Mouse (Mus musculus) embryonic facial prominence, embryonic 13.5 days (tissue): ENCODE data around the gene Mgat4c. TPM values are rescaled to one million over a fixed set of nuclear protein-coding genes. Genes with fewer than 3 reads are reported as not detected.

Source experiments
- ATAC-seq: fragments of 200-750 bp; cut with Nextera tagmentation; 2 replicates; pipeline ENCODE4 v1.8.0; 2017; ENCODE audit warnings: low read depth; ENCODE audit not compliant: insufficient number of reproducible peaks, insufficient read depth, low FRiP score, low TSS enrichment
- H3K27ac ChIP-seq: fragments of 300-500 bp; sonication (generic); 2 replicates; pipeline ENCODE4 v1.5.1; 2015; ENCODE audit warnings: moderate library complexity, mild to moderate bottlenecking, inconsistent platforms
- H3K27me3 ChIP-seq: fragments of 300-500 bp; sonication (generic); 2 replicates; pipeline ENCODE4 v1.6.1; 2015; ENCODE audit warnings: mild to moderate bottlenecking, inconsistent platforms
- H3K36me3 ChIP-seq: fragments of 300-500 bp; sonication (generic); 2 replicates; pipeline ENCODE4 v1.6.1; 2015; ENCODE audit warnings: mild to moderate bottlenecking, inconsistent platforms
- H3K4me1 ChIP-seq: fragments of 300-500 bp; sonication (generic); 2 replicates; pipeline ENCODE4 v1.6.1; 2015; ENCODE audit warnings: inconsistent platforms
- H3K4me2 ChIP-seq: fragments of 300-500 bp; sonication (generic); 2 replicates; pipeline ENCODE4 v1.6.1; 2015; ENCODE audit warnings: moderate library complexity, mild to moderate bottlenecking, inconsistent platforms
- H3K4me3 ChIP-seq: fragments of 300-500 bp; sonication (generic); 2 replicates; pipeline ENCODE4 v1.5.1; 2015; ENCODE audit warnings: mild to moderate bottlenecking, inconsistent platforms
- H3K9ac ChIP-seq: fragments of 300-500 bp; sonication (generic); 2 replicates; pipeline ENCODE4 v1.6.1; 2015; ENCODE audit warnings: mild to moderate bottlenecking, inconsistent platforms
- H3K9me3 ChIP-seq: fragments of 300-500 bp; sonication (generic); 2 replicates; pipeline ENCODE4 v1.6.1; 2016; ENCODE audit warnings: inconsistent platforms
- WGBS: fragments of 180-500 bp; shearing (Covaris S2); methylation state at CpG from one replicate; pipeline ENCODE4 v1.1.7; 2015; ENCODE audit warnings: mixed read lengths; 5-methylcytosine and 5-hydroxymethylcytosine counted together
- polyA plus RNA-seq: library from polyadenylated mRNA; unstranded; fragments of >200 nt; fragmentation: Nextera tagmentation; extraction: Ambion mirVana; gene quantifications from 2 replicates; pipeline ENCODE4 v1.2.1, GENCODE M21; 2015

Gene Mgat4c
- 1.4 and 3.0 TPM in 2 replicates for polyA plus RNA-seq

DNA sequence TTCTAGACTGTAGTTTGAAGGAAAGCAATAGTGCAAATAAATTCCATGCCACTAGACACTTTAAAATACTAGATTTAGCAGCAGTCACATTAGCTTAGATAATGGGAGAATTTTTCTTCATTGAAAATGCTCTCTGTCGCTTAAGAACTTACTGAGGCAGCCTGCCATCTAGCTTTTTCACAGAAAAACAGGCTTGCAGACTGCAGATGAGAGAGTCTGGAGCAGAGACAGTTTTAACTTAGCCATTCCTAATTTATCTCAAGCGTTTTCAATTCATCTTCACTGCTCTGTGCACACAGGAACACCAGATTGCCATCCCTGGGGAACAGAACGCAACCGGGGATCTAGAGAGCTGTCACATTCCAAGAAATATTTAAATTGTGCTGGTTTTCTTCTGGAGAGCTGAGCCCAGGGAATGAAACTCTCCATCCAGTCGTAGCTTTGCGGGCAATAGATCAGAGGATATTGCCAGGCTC, at the start of gene Mgat4c:
TSS of gene Mgat4c (plus strand) at position 51 of the 476 bp plus-strand sequence.
- no peak within 1 kb of the TSS for H3K27ac ChIP-seq
- no peak within 1 kb of the TSS for H3K9ac ChIP-seq
- no peaks in the 10 kb centered on the region for H3K9me3 ChIP-seq
- no peaks in the 10 kb centered on the region for H3K27me3 ChIP-seq
- H3K4me3 ChIP-seq: no peak within 1 kb of the TSS
- H3K4me1 ChIP-seq: no peaks in the 10 kb centered on the region
- ATAC-seq: no peak
- H3K4me2 ChIP-seq: no peak within 1 kb of the TSS
- WGBS: 63% methylated on average over 6 of the region's 6 CpGs
- H3K36me3 ChIP-seq: no peaks in the 10 kb centered on the region

DNA sequence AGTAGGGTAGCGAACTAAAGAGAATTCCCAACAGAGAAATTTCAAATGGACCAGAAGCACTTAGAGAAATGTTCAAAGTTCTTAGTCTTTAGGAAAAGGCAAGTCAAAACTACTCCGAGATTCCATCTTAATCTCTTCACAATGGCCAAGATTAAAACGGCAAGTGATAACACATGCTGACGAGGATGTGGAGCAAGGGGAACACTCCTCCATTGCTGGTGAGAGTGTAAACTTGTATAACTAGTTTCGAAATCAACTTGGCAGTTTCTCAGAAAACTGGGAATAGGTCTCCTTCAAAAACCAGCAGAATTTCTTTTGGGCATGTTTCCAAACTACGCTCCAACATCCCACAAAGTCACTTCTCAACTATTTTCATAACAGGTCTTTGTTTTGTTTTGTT, 46.0 kb upstream of the Mgat4c start:
- no peak overlapping the region for H3K9ac ChIP-seq
- no peak overlapping the region for H3K4me2 ChIP-seq
- H3K4me1 ChIP-seq: no peaks in the 10 kb centered on the region
- H3K27me3 ChIP-seq: no peaks in the 10 kb centered on the region
- no peak for ATAC-seq
- no peaks in the 10 kb centered on the region for H3K9me3 ChIP-seq
- H3K27ac ChIP-seq: no peak overlapping the region
- no peaks in the 10 kb centered on the region for H3K36me3 ChIP-seq
- WGBS: 81% methylated on average over 6 of the region's 6 CpGs
- H3K4me3 ChIP-seq: no peak overlapping the region

DNA sequence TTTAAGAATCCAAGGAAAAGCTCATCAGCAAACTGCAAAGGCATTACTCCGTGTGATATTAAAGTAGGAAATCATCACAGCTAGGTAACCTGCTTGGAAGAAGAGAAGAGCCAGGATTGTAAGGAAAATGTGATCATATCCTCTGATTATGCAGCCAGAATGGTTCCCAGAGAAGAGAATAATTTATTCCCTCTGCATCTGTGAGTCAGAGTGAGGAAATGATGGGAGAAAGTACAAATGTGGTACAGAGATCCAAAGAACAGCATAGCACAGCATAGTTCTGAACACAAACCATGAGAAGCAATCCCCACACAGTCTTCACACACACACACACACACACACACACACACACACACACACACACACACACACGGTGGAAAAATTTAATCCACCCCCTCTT, 40.2 kb upstream of the Mgat4c start:
- WGBS: 77% methylated on average over 2 of the region's 2 CpGs
- Histone ChIP-seq H3K27me3 (no peaks in the 10 kb centered on the region), H3K9me3 (no peaks in the 10 kb centered on the region), H3K36me3 (no peaks in the 10 kb centered on the region), H3K4me3 (no peak overlapping the region), H3K27ac (no peak overlapping the region), H3K9ac (no peak overlapping the region), H3K4me2 (no peak overlapping the region), H3K4me1 (no peaks in the 10 kb centered on the region)
- ATAC-seq: no peak

DNA sequence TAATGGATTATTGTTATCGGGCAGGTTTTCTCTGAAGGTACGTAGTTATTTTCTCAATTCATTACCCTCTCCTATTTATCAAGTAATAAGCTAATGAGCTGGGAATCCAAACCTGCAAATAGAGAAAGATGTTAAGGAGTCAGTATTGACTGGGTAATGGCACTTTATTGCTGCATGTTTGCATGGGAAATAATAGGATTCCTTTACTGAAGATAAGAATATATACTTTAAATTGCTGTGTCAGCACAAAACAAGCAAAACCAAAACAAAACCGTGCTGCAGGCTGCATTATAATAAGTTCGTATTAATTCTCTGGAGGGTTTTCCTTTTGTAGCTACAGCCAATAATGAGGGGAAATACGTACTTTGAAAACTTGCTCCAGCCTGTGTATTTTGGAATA, 627 bp downstream of the Mgat4c start:
- H3K27me3 ChIP-seq: no peaks in the 10 kb centered on the region
- no peak overlapping the region for H3K27ac ChIP-seq
- H3K36me3 ChIP-seq: no peaks in the 10 kb centered on the region
- H3K4me2 ChIP-seq: no peak overlapping the region
- no peak for ATAC-seq
- no peak overlapping the region for H3K4me3 ChIP-seq
- no peaks in the 10 kb centered on the region for H3K9me3 ChIP-seq
- no peaks in the 10 kb centered on the region for H3K4me1 ChIP-seq
- 71% methylated on average over 5 of the region's 5 CpGs for WGBS
- H3K9ac ChIP-seq: no peak overlapping the region

DNA sequence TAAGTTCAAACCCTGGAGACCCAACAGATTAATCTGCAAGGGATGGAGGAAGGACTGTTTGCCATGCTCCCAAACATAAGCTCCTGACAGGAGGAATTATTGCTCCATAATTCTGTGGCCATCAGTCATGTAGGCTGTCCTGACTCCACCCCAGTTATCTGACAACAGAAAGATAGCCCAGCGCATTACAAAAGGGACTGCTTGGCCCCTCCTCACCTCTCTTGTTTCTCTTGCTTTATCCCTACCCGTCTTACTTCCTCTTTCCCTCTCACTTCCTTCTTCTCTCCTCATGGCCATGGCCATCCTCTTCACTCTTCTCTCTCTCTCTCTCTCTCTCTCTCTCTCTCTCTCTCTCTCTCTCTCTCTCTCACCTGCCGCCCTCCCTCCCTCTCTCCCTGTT, 80.5 kb downstream of the Mgat4c start:
- Histone ChIP-seq H3K4me1 (no peaks in the 10 kb centered on the region), H3K27ac (no peak overlapping the region), H3K27me3 (no peaks in the 10 kb centered on the region), H3K36me3 (no peaks in the 10 kb centered on the region), H3K4me2 (no peak overlapping the region), H3K4me3 (no peak overlapping the region), H3K9me3 (no peaks in the 10 kb centered on the region), H3K9ac (no peak overlapping the region)
- 78% methylated on average over 3 of the region's 3 CpGs for WGBS
- ATAC-seq: no peak

DNA sequence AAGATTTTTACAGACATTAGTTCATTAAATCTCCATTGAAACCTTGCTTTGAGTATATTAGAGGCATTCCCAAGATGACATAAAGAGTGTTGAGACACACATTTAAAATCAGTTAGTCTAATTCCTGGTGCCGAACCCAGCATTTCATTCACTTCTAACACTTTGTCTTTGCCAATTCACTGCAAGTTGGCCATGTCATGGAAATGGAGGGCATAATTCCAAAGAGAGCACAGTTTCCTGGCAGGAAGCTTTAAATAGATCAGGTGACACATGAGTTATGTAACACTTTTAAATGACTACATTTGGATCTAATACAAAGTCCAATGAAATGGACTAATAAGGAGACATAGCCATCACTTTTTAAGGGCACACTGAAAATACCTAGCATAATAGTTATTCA, 89.4 kb downstream of the Mgat4c start:
- Histone ChIP-seq H3K4me3 (no peak overlapping the region), H3K4me1 (no peaks in the 10 kb centered on the region), H3K36me3 (no peaks in the 10 kb centered on the region), H3K27ac (no peak overlapping the region), H3K4me2 (no peak overlapping the region), H3K9ac (no peak overlapping the region), H3K9me3 (no peaks in the 10 kb centered on the region), H3K27me3 (no peaks in the 10 kb centered on the region)
- no peak for ATAC-seq
- 89% methylated on average over 1 of the region's 1 CpGs for WGBS

DNA sequence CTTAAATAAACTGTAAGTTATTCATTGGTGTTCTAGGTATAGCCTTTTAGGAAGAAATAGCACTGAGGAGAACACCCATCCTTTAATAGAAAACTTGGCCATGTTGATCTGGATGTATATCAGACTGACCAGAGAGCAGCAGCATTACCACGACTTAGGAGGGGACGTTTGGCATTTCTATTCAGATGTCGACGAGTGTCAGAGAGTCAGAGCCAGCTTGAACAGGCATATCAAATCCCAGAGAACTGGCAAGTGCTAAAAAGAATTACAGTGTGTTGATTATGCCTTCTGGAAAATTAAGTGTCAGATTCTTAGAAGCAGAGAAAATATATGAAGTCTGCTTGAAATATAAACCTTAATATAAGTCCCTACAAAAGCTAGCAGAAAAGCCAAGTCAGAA, 89.9 kb downstream of the Mgat4c start:
- no peak for ATAC-seq
- no peak overlapping the region for H3K27ac ChIP-seq
- WGBS: 82% methylated on average over 4 of the region's 4 CpGs

DNA sequence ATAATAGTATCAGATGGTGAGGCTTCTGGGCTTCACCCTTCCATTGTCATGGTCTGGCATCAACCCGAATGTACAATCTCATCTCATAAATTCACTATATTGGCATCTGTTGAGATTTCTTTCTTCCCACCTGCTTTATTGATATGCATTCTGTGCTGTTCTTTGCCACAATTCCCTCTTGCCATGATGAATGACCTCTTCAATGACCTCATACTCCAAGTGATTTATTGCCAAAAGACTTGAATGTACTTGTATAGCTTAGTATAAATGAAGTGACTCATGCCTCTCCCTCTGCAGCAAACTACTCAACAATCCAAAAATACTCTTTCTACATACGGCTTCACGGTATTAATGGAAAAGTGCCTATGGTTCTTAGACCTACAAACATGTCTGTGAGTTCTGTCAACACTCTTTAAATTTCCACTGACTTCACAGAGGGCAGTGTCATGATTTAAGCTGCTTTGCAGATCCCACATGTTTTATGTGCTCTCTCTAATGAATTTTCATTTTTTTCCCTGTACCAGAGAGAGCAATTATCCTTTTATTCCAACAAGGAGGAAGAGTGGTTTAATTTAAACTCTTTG, 102.0 kb downstream of the Mgat4c start:
- Histone ChIP-seq H3K9ac (no peak overlapping the region), H3K4me3 (no peak overlapping the region), H3K27ac (no peak overlapping the region), H3K9me3 (no peaks in the 10 kb centered on the region), H3K36me3 (no peaks in the 10 kb centered on the region), H3K27me3 (no peaks in the 10 kb centered on the region), H3K4me1 (no peaks in the 10 kb centered on the region), H3K4me2 (no peak overlapping the region)
- ATAC-seq: no peak
- WGBS: 81% methylated on average over 3 of the region's 3 CpGs

More for the DNA sequence above, 89.9 kb downstream of the Mgat4c start:
- Histone ChIP-seq H3K4me3 (no peak overlapping the region), H3K9ac (no peak overlapping the region), H3K4me1 (no peaks in the 10 kb centered on the region), H3K36me3 (no peaks in the 10 kb centered on the region), H3K4me2 (no peak overlapping the region), H3K27me3 (no peaks in the 10 kb centered on the region), H3K9me3 (no peaks in the 10 kb centered on the region)

DNA sequence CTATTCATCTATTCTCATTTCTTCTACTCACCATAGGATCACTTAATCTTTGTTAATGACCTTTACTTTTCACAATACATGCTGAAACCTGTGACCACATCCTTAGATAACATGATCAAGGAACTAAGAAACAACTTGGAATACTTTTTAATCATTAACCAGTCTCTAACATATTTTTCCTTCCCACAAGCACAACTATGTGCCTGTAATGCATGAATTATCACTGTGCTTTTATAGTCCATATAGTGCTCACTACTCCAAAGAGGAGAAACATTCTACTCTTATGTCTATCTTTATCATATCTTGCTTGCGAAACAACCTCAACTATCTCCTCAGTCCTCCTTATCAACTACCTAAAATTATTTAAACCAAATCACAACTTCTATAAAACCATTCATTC, 114.2 kb downstream of the Mgat4c start:
- no peak overlapping the region for H3K9ac ChIP-seq
- H3K4me3 ChIP-seq: no peak overlapping the region
- no peak overlapping the region for H3K4me2 ChIP-seq
- ATAC-seq: no peak
- no peaks in the 10 kb centered on the region for H3K36me3 ChIP-seq
- no peaks in the 10 kb centered on the region for H3K9me3 ChIP-seq
- no peaks in the 10 kb centered on the region for H3K4me1 ChIP-seq
- no peak overlapping the region for H3K27ac ChIP-seq
- no peaks in the 10 kb centered on the region for H3K27me3 ChIP-seq
- 97% methylated on average over 1 of the region's 1 CpGs for WGBS

DNA sequence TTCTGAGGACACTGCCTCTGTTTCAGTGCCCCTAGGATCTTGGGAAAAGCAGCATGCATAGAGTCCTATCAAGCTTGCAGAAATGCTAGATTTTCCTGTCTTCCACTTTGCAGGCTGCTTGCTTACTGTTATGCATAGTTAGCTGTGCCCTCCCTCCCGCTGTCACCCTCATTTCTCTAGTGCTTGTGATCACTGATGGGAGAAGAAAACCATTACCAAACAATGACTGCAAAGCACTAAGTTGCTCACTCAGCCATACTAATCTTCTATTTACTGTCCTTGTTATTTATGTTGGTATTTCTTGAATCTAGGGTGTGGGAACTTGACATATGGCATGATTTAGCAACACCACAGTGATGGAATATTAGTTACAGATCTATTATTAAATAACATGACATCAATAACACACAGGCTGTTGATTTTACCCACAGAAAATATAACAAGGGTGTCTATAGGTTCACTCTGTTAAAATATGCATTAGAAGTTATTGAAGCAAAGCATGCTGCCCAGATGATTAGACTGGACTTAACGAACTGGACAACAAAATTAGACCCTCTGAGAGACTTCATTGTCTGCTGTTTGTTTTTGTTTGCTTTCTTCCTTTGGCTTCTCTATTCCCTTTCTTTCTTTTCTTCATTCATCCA, 117.7 kb downstream of the Mgat4c start:
- Histone ChIP-seq H3K4me2 (no peak overlapping the region), H3K9ac (no peak overlapping the region), H3K36me3 (no peaks in the 10 kb centered on the region), H3K4me1 (no peaks in the 10 kb centered on the region), H3K4me3 (no peak overlapping the region), H3K27ac (no peak overlapping the region), H3K27me3 (no peaks in the 10 kb centered on the region), H3K9me3 (no peaks in the 10 kb centered on the region)
- 55% methylated on average over 2 of the region's 2 CpGs for WGBS
- ATAC-seq: no peak

DNA sequence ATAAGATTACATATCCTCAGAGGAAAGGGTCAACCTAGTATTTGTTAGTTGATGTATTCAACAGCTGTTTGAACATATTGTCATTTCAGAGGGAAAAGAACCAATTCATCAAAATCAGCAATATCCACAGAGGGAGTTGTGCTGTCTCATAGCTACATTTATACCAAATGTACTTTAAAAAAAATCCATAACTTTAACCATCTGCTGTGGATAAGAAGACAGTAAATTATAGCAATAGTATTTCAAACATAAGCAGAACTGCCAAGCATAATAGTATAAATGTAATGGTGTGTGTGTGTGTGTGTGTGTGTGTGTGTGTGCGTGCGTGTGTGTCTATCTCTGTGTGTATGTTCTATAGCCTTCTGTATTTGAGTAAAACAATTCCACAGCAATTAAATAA, 127.5 kb downstream of the Mgat4c start:
- no peak overlapping the region for H3K27ac ChIP-seq
- ATAC-seq: no peak
- no peaks in the 10 kb centered on the region for H3K4me1 ChIP-seq
- no peak overlapping the region for H3K9ac ChIP-seq
- no peak overlapping the region for H3K4me2 ChIP-seq
- H3K4me3 ChIP-seq: no peak overlapping the region
- 85% methylated on average over 2 of the region's 2 CpGs for WGBS
- no peaks in the 10 kb centered on the region for H3K27me3 ChIP-seq
- H3K9me3 ChIP-seq: no peaks in the 10 kb centered on the region
- H3K36me3 ChIP-seq: no peaks in the 10 kb centered on the region

DNA sequence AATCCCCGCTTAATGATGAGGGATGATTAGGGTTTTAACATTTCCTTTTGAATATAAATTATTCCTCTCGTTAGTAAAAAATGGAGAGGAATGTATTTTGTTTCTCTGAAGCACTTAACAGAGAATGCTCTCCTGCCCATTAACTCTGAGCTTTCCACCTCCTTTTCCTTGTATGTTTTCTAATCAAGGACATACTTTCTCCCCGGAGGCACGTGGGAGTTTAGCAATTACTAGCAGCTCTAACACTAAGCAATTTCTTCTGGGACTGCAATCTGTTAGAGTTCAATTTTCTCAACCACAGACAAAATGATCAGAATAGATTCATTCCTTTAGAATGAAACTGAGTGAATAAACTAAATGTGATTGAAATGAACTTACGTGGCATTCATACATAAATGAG, 135.6 kb downstream of the Mgat4c start:
- Histone ChIP-seq H3K4me2 (no peak overlapping the region), H3K27ac (no peak overlapping the region), H3K9me3 (no peaks in the 10 kb centered on the region), H3K36me3 (no peaks in the 10 kb centered on the region), H3K27me3 (no peaks in the 10 kb centered on the region), H3K4me1 (no peaks in the 10 kb centered on the region), H3K9ac (no peak overlapping the region), H3K4me3 (no peak overlapping the region)
- no peak for ATAC-seq
- 42% methylated on average over 5 of the region's 5 CpGs for WGBS
